Mouse (Mus musculus) forebrain, embryonic 15.5 days (tissue): ENCODE results near the gene Qtrt1. TPM values are rescaled to one million over a fixed set of nuclear protein-coding genes. Genes with fewer than 3 reads are reported as not detected.

Experiments
- ATAC-seq: fragments of 200-750 bp; cut with Nextera tagmentation; replicated peaks from 2 replicates; pipeline ENCODE4 v1.8.0; 2017; ENCODE audit warnings: mild to moderate bottlenecking, moderate TSS enrichment, moderate library complexity
- H3K27ac ChIP-seq: fragments of 300-500 bp; sonication (generic); replicated peaks from 2 replicates; pipeline ENCODE4 v1.5.1; 2015; ENCODE audit warnings: mild to moderate bottlenecking, inconsistent platforms
- H3K27me3 ChIP-seq: fragments of 300-500 bp; sonication (generic); 2 replicates; pipeline ENCODE4 v1.6.1; 2015; ENCODE audit warnings: inconsistent platforms
- H3K36me3 ChIP-seq: fragments of 300-500 bp; sonication (generic); 2 replicates; pipeline ENCODE4 v1.6.1; 2015; ENCODE audit warnings: mild to moderate bottlenecking, inconsistent platforms
- H3K4me1 ChIP-seq: fragments of 300-500 bp; sonication (generic); 2 replicates; pipeline ENCODE4 v1.6.1; 2015; ENCODE audit warnings: inconsistent platforms
- H3K4me2 ChIP-seq: fragments of 300-500 bp; sonication (generic); replicated peaks from 2 replicates; pipeline ENCODE4 v1.6.1; 2015; ENCODE audit warnings: mild to moderate bottlenecking, inconsistent platforms
- H3K4me3 ChIP-seq: fragments of 300-500 bp; sonication (generic); 2 replicates; pipeline ENCODE4 v1.5.1; 2015; ENCODE audit warnings: mild to moderate bottlenecking, inconsistent platforms
- H3K9ac ChIP-seq: fragments of 300-500 bp; sonication (generic); replicated peaks from 2 replicates; pipeline ENCODE4 v1.6.1; 2015; ENCODE audit warnings: mild to moderate bottlenecking, inconsistent platforms
- H3K9me3 ChIP-seq: fragments of 300-500 bp; sonication (generic); 2 replicates; pipeline ENCODE4 v1.6.1; 2016; ENCODE audit warnings: inconsistent platforms
- WGBS: fragments of 180-500 bp; shearing (Covaris S2); methylation state at CpG from one replicate; pipeline ENCODE4 v1.1.7; 2015; ENCODE audit warnings: mixed read lengths; 5-methylcytosine and 5-hydroxymethylcytosine counted together
- polyA plus RNA-seq: library from polyadenylated mRNA; unstranded; fragments of >200 nt; fragmentation: Nextera tagmentation; extraction: Ambion mirVana; gene quantifications from 2 replicates; pipeline ENCODE4 v1.2.1, GENCODE M21; 2015

Qtrt1 gene
- polyA plus RNA-seq, 1 experiment from 2014 or later = 49.1 TPM

DNA sequence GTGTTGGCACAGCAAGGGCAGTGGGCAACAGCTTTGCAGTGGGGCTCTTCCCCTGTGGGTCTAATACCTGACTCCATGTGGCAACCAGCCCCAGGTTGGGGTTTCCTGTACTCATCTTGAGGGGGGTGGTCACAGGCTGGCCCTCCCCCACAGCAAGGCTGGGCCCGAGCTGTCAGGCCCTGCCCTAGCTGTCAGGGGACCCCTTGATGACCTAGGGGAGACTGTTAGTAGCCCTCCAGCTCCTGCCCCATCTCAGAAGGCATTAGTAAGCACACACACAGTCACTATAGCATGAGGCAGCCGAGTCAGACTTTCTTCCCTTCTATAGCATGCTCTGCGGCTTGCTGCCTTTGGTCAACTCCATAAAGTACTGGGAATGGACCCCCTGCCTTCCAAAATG lies 15.9 kb upstream of the Qtrt1 start:
- no peak overlapping the region for H3K9ac ChIP-seq
- no peaks in the 10 kb centered on the region for H3K9me3 ChIP-seq
- H3K27ac ChIP-seq = no peak overlapping the region
- ATAC-seq = 0 out of 2 replicates have a peak, but pooled peaks have one; percentile 24
- H3K4me1 ChIP-seq = no peaks in the 10 kb centered on the region
- H3K4me3 ChIP-seq = no peak overlapping the region
- no peak overlapping the region for H3K4me2 ChIP-seq
- WGBS = 84% methylated on average over 3 of the region's 3 CpGs
- H3K36me3 ChIP-seq = peaks cover 96% of the 10 kb centered on the region
- H3K27me3 ChIP-seq = no peaks in the 10 kb centered on the region

DNA sequence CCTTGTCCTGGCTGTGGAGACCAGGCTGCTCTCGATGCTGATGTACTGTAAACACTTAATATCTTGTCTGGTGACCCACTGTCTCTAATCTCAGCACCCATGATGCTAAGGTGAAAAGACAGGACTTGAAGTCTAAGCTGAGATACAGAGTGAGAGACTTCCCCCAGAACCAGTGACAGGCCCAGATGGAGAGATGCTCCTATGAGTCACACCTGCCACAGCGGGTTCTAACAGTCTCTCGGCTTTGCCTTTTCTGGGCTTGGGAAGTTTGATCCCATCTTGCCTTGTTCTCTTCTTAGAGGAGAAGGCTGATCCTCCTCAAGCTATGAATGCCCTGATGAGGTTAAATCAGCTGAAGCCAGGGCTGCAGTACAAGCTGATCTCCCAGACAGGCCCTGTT lies 14.5 kb upstream of the Qtrt1 start:
- H3K4me2 ChIP-seq = no peak overlapping the region
- H3K9ac ChIP-seq = no peak overlapping the region
- no peak overlapping the region for H3K27ac ChIP-seq
- no peak overlapping the region for H3K4me3 ChIP-seq
- H3K4me1 ChIP-seq = no peaks in the 10 kb centered on the region
- 96% methylated on average over 3 of the region's 3 CpGs for WGBS
- H3K9me3 ChIP-seq = no peaks in the 10 kb centered on the region
- no peak for ATAC-seq
- peaks cover 96% of the 10 kb centered on the region for H3K36me3 ChIP-seq
- H3K27me3 ChIP-seq = no peaks in the 10 kb centered on the region

DNA sequence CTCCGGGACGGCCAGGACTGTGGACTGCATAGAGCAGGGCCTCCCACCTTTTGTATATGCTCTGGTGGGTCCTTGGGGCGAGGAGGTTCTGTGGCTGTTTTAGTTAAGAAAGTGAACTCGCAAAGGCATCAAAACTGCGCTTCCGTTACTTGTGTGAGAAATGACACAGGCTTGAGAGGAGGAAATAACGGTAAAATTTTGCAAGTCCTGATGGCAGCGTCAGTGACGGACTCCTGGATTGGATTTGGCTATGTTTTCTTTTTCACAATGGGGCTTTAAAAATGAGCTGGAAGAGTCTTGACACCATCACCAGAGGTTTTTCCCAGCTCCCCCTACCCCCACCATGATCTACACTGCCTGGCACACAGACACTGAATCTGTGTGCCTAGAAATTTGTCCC lies 10.6 kb upstream of the Qtrt1 start:
- no peak overlapping the region for H3K4me2 ChIP-seq
- H3K4me1 ChIP-seq = no peaks in the 10 kb centered on the region
- peaks cover 93% of the 10 kb centered on the region for H3K36me3 ChIP-seq
- H3K9me3 ChIP-seq = no peaks in the 10 kb centered on the region
- H3K9ac ChIP-seq = no peak overlapping the region
- H3K4me3 ChIP-seq = no peak overlapping the region
- WGBS = 94% methylated on average over 9 of the region's 9 CpGs
- no peak for ATAC-seq
- H3K27me3 ChIP-seq = no peaks in the 10 kb centered on the region
- no peak overlapping the region for H3K27ac ChIP-seq

DNA sequence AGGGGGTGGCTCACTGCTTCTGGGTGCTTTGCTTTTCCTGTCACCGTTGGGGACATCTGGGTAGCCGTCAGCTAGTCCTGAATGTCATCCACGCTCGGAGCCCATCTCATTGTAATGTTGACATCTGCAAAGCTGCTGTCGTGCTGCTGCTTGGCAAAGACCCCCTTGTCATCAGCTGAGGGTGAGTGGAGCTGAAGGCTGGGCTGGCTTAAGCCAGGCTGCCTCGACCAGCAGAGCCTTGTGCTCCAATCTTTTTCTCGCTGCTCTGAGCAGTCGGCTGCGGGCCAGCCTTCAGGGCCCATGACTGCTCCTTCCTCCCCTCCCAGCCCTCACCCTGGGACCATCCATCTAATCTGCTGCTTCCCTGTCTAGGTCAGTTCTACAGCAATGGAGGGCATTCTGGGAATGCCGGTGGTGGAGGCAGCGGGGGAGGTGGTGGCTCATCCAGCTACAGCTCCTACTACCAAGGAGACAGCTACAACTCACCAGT lies 8.8 kb upstream of the Qtrt1 start:
- no peak overlapping the region for H3K9ac ChIP-seq
- H3K4me1 ChIP-seq = no peaks in the 10 kb centered on the region
- no peak overlapping the region for H3K4me3 ChIP-seq
- H3K9me3 ChIP-seq = no peaks in the 10 kb centered on the region
- no peaks in the 10 kb centered on the region for H3K27me3 ChIP-seq
- WGBS = 93% methylated on average over 11 of the region's 11 CpGs
- no peak for ATAC-seq
- peaks cover 89% of the 10 kb centered on the region for H3K36me3 ChIP-seq
- no peak overlapping the region for H3K27ac ChIP-seq
- no peak overlapping the region for H3K4me2 ChIP-seq

DNA sequence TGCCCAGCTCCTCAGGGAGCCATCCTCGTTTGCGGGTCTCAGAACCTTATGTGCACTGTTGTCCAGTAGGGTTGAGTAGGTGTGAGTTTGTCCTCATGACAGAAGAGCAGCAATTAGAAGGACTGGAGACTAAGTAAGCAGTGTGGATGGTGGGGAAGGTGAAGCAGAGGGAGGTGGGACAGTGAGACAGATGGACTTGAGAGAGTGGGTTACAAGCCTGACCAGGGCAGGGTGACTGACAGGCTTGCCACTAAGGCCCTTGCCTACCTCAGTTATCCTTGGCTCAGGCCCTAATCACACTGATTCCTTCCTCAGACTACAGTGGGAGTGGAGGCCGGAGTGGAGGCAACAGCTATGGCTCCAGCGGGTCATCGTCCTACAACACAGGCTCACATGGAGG lies 7.9 kb upstream of the Qtrt1 start:
- H3K4me2 ChIP-seq = no peak overlapping the region
- 98% methylated on average over 5 of the region's 5 CpGs for WGBS
- H3K4me3 ChIP-seq = no peak overlapping the region
- H3K9me3 ChIP-seq = no peaks in the 10 kb centered on the region
- ATAC-seq = no peak
- no peaks in the 10 kb centered on the region for H3K27me3 ChIP-seq
- no peak overlapping the region for H3K27ac ChIP-seq
- no peaks in the 10 kb centered on the region for H3K4me1 ChIP-seq
- no peak overlapping the region for H3K9ac ChIP-seq
- peaks cover 80% of the 10 kb centered on the region for H3K36me3 ChIP-seq

DNA sequence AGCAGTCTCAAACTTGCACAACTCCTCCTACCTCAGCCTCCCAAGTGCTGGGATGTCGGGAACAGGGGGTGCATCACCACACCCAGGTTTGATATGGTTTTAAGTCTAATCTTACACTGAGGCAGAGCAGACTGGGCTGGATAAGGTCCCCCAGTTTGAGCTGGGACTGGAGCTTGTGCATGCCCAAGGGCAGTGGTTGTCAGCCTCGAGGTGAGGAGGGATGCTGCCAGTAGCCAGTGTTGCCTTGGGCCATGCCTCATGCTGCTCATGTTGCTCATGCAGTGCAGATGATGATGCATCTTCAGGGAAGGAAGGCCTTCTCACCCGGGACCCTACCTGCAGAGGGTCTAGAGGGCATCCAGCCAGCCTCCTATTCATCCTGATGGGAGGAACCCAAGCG lies 6.1 kb upstream of the Qtrt1 start:
- H3K4me2 ChIP-seq = no peak overlapping the region
- no peaks in the 10 kb centered on the region for H3K9me3 ChIP-seq
- H3K9ac ChIP-seq = no peak overlapping the region
- 89% methylated on average over 4 of the region's 4 CpGs for WGBS
- peaks cover 4% of the 10 kb centered on the region; the same call in 1 of the 2 replicates for H3K4me1 ChIP-seq
- no peak overlapping the region for H3K4me3 ChIP-seq
- no peak overlapping the region for H3K27ac ChIP-seq
- H3K36me3 ChIP-seq = peaks cover 62% of the 10 kb centered on the region
- H3K27me3 ChIP-seq = no peaks in the 10 kb centered on the region
- ATAC-seq = no peak

DNA sequence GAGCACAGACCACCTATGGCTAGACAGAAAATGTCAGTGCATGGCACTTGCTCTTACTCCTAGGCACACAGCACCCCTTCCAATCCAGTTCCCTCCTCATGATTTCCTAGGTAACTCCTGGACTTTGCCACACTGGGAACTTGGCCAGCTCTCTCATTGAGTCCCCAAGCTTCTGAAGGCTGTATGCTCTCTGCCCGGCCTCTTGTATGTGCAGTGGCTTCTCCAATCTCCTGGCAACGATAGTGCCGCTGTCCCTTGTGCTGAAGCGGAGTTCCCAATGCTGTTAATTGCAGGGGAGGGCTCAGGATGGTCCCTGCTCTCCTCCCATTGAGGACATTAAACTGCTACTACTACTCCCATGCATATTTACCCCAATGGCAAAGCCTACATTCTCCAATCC lies 3.7 kb upstream of the Qtrt1 start:
- 10% methylated on average over 4 of the region's 4 CpGs for WGBS
- Histone ChIP-seq H3K9ac (no peak overlapping the region), H3K4me3 (no peak overlapping the region), H3K27ac (no peak overlapping the region), H3K4me2 (no peak overlapping the region), H3K4me1 (peaks cover 19% of the 10 kb centered on the region), H3K27me3 (no peaks in the 10 kb centered on the region), H3K9me3 (no peaks in the 10 kb centered on the region), H3K36me3 (peaks cover 40% of the 10 kb centered on the region)
- ATAC-seq = no peak

DNA sequence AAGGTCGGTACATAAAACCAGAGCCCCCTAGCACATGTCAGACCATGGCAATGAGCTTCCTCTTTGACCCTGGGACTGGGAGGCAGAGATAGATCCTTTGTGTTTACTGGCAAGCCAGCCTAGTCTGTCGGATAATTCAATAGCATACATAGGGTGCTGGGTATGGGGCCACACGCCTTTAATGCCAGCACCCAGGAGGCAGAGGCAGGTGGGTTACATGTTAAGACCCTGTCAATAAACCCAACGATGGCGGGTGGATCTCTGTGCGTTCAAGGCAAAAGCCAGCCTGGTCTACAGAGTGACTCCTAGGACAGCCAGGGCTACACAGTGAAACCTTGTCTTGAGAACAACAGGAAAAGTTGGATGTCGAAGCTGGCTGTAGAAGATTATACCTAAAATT lies 3.0 kb upstream of the Qtrt1 start:
- Histone ChIP-seq H3K4me1 (peaks cover 20% of the 10 kb centered on the region), H3K4me3 (no peak overlapping the region), H3K4me2 (no peak overlapping the region), H3K9ac (no peak overlapping the region), H3K27ac (no peak overlapping the region; the same call in 1 of the 2 replicates), H3K9me3 (no peaks in the 10 kb centered on the region), H3K27me3 (no peaks in the 10 kb centered on the region), H3K36me3 (peaks cover 34% of the 10 kb centered on the region)
- ATAC-seq = no peak
- 74% methylated on average over 7 of the region's 7 CpGs for WGBS

DNA sequence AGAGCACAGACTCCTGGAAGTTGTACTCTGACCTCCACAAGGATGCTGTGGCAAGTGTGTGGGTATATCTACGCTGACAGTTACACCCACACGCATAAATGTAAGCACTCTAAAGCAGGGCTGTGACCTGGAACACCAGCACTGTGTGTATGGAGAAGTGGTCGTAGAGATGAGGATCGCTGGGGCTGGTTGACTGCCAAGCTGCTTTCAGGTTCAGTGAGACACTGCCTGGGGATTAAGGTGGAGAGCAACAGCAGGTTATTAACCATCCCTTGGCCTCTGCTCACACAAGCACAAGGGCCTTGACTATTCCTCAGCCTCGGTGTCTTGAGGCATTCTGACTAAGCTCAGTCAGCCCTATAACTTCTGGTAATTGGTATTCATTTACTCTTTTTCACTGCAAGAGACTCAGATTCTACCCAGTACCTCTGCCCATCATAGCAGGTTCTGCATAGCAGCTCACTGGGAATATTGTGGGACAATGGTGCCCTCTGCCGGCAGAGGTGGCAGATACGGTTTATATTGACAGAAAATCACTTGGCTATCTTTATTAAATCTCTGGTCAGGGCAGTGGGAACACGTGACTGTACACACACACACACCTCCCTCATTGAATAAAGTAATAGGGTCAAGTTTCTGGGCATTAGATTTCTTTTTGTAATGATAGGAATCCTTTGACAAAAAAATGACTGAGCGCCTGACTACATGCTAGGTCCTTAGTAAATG lies 1.9 kb upstream of the Qtrt1 start:
- Histone ChIP-seq H3K9ac (no peak overlapping the region), H3K36me3 (peaks cover 26% of the 10 kb centered on the region), H3K4me2 (no peak overlapping the region), H3K4me1 (peaks cover 20% of the 10 kb centered on the region), H3K27me3 (no peaks in the 10 kb centered on the region), H3K4me3 (no peak overlapping the region), H3K9me3 (no peaks in the 10 kb centered on the region), H3K27ac (peak overlapping the region; percentile 33; the same call in 1 of the 2 replicates)
- no peak for ATAC-seq
- 31% methylated on average over 9 of the region's 9 CpGs for WGBS

DNA sequence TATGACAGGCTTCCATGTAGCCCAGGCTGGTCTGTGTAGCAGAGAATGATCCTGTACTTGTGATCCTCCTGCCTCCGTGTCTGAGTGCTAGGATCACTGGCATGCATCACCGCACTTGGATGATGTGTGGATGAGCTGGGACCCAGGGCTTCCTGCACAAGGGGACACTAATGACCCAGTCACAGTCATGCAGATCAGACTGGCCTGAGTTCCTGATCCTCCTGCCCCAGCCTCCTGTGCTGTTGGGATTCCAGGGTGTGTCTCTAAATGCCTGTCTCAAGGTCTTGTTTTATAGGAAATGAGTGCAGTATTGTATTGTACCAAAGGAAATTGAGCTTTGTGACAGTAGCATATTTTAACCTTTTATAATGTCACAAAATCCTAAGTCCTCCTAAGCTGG lies 6.2 kb downstream of the Qtrt1 start:
- Histone ChIP-seq H3K36me3 (peaks cover 33% of the 10 kb centered on the region), H3K4me2 (no peak overlapping the region), H3K4me3 (no peak overlapping the region), H3K4me1 (peaks cover 1% of the 10 kb centered on the region), H3K27ac (no peak overlapping the region), H3K27me3 (no peaks in the 10 kb centered on the region), H3K9me3 (no peaks in the 10 kb centered on the region), H3K9ac (no peak overlapping the region)
- 98% methylated on average over 2 of the region's 2 CpGs for whole genome bisulfite sequencing
- no peak for ATAC-seq

DNA sequence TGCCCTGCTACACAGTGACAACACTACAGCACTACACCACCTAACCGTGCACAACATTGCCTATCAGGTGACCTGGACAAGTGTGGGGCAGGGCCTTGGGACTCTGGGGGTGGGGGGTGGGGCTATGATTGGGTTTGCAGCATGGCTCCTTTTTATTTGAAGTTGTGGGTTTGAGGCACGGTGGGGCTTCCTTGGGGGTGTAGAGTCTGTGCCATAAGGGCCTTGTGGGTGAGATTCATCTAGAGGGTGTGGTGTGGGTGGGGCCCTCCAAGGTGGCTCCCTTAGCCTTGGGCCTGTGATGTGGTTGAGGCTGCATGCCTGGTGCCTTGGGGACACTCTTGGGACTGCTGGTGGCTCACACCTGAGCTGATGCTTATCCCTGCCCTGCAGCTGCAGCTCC lies 8.0 kb downstream of the Qtrt1 start:
- Histone ChIP-seq H3K9me3 (no peaks in the 10 kb centered on the region), H3K27me3 (no peaks in the 10 kb centered on the region), H3K36me3 (peaks cover 29% of the 10 kb centered on the region), H3K4me2 (no peak overlapping the region), H3K27ac (no peak overlapping the region), H3K4me1 (peaks cover 5% of the 10 kb centered on the region), H3K4me3 (no peak overlapping the region), H3K9ac (no peak overlapping the region)
- 85% methylated on average over 2 of the region's 2 CpGs for WGBS
- no peak for ATAC-seq

DNA sequence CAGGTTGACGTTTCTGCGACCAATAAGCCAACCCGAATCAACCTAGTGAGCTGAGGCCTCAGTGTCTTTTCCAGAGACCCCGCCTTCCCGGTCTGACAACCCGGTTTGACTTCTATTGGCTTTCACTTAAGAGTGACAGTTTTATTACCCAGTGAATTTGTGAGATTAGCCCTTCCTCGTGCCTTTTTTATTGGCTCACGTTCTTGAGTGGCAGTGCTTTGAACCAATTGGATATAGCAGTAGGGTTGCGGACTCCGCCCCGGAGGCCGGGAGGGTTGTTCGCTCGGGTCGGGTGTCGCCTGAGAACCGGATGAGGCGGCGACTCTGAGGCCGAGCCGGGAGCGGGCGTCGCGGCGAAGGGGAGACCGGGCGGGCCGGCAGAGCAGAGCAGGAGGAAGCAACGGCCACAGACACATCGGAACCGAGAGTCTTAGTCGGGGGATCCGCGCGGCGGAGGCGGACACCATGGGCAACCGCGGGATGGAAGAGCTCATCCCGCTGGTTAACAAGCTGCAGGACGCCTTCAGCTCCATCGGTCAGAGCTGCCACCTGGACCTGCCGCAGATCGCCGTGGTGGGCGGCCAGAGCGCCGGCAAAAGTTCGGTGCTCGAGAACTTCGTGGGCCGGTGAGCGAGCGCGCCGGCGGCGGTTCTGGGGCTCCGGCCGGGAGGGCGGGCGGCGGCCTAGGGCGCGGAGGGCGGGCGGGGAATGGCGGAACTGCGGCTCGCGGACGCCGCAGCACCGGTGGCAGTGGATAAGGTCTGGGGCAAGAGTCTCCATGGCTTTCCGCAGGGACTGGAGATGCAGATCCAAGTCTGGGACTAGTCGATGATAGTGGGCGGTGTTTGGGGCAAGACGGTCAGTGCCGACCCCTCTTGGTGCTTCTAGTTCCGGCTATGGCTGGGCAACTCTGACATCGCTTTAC lies 13.3 kb downstream of the Qtrt1 start, which contains the start of gene Dnm2:
TSS of gene Dnm2 (plus strand) at position 278 of the 925 bp plus-strand sequence.
- peak within 1 kb of the TSS; percentile 97 for H3K4me3 ChIP-seq
- H3K4me1 ChIP-seq = peaks cover 45% of the 10 kb centered on the region
- no peaks in the 10 kb centered on the region for H3K27me3 ChIP-seq
- peak; percentile 99 for ATAC-seq
- peak within 1 kb of the TSS; percentile 80 for H3K4me2 ChIP-seq
- no peaks in the 10 kb centered on the region for H3K9me3 ChIP-seq
- H3K27ac ChIP-seq = peak within 1 kb of the TSS; percentile 85
- under 1% methylated on average over 82 of the region's 82 CpGs for WGBS
- H3K9ac ChIP-seq = peak within 1 kb of the TSS; percentile 90
- H3K36me3 ChIP-seq = peaks cover 7% of the 10 kb centered on the region; the same call in 1 of the 2 replicates
